Mouse (Mus musculus): Measurements from ENCODE around the gene Hexb.

DNA sequence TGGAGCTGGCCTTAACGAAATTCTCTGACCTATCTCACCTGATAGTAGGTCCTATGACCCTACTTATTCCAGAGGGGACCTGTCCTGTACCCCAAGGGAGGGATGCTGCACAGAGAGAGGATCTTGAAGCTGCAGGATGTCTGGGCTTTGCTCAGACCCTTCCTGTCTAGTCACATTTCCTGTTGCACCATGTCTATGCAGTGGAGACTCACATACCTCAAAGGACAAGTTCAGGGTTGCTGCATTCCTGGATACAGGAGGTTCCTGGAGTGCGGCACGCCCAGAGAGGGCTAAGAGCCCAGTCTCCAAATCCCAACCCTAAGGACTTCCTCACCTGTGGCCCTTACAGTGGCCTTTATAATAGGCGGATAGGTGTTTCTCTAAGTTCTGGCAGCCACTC lies 11.8 kb downstream of the Hexb start:
- TF ChIP-seq POLR2A (IDR thresholded peaks at IDR 0.05; ENCODE audit: low read depth, low read length) (no peak), EP300 (IDR thresholded peaks at IDR 0.05; ENCODE audit: low read length) (no peak), CTCF (conservative IDR thresholded peaks at IDR 0.05 in 1 of 2, IDR thresholded peaks at IDR 0.05 in 1 of 2; ENCODE audit: low read depth in 2 of 2, low read length in 2 of 2) (no peak), MAX (IDR thresholded peaks at IDR 0.05; ENCODE audit: low read length) (no peak)
